In the genomic region with DNA sequence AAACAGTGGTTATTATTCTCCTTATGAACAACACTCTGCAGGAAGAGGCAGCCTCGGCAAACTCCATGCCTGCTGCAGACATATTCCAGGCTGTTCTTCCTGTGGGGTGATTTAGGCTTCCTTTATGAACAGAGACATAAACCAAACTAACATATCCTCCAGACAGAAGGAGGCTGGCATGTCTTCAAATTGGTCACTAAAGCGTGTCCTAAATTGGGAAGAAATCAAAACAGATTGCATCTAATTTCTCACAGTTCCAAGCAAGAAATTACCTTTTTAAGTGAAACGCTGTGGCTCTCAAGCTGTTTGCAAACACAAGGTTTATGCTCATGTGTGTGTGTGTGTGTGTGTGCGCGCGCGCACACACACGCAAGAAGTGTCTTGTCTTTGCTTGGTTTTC, we compare ENCODE assay signal across 25 mouse cellular contexts. TPM values are rescaled to one million over a fixed set of nuclear protein-coding genes. Genes with fewer than 3 reads are reported as not detected.
A peak's percentile ranks its signal among the peaks of the same experiment; 100 is the strongest.
DNase-seq lines count a peak whose midpoint lies in the region; ATAC-seq and TF ChIP-seq lines count a peak whose summit lies in the region.
"Had no signal": no experiment of that assay in that cellular context is flagged by ENCODE, and none has a peak within 500 bp of the region (broad histone marks: within the 10 kb centered on the region; RNA-seq: fewer than 3 reads in every experiment).

No protein-coding gene starts in this region.

- DNase-seq in cerebellum, postnatal 10 days: peak; percentile 50 to 65
- no peak for DNase-seq in cerebellum, adult 18-20 months
- DNase-seq in forebrain, postnatal 0 days: peak; percentile 60
- peak; percentile 22 for DNase-seq in MN1 (ENCODE audit: low spot score)
- peak; percentile 51 for DNase-seq in brain, embryonic 14.5 days (ENCODE audit: low read depth)
- DNase-seq in stomach, postnatal 0 days (ENCODE audit: low spot score): no peak
- DNase-seq: adrenal gland, adult 2 months; adrenal gland, postnatal 14 days; B cell, adult 2 months; cerebellum, adult 8-10 months; gastrocnemius, adult 2 months; gastrocnemius, postnatal 14 days; heart, adult 11 months; kidney, adult 11 months; kidney, adult 8-10 months had no signal

- H3K9me3 ChIP-seq in forebrain, postnatal 0 days (ENCODE audit: low read length): no peaks in the 10 kb centered on the region
- no peaks in the 10 kb centered on the region for H3K9me3 ChIP-seq in forebrain, embryonic 13.5 days (replicated peaks)
- H3K9me3 ChIP-seq in stomach, postnatal 0 days (ENCODE audit: control insufficient read depth, low read length): no peaks in the 10 kb centered on the region
- H3K9me3 ChIP-seq: forebrain, embryonic 10.5 days; intestine, embryonic 15.5 days had no signal

- no peak for TF ChIP-seq CTCF in forebrain, postnatal 0 days (IDR thresholded peaks at IDR 0.05; ENCODE audit: low read depth)
- TF ChIP-seq CTCF in brain, embryonic 14.5 days (IDR thresholded peaks at IDR 0.05; ENCODE audit: borderline replicate concordance, extremely low read depth, insufficient read depth, insufficient read length): no peak
- no peak for TF ChIP-seq CTCF in stomach, postnatal 0 days (IDR thresholded peaks at IDR 0.05; ENCODE audit: low read depth)

- no peak overlapping the region for H3K9ac ChIP-seq in forebrain, postnatal 0 days
- no peak overlapping the region for H3K9ac ChIP-seq in forebrain, embryonic 13.5 days
- H3K9ac ChIP-seq in stomach, postnatal 0 days (ENCODE audit: low read length): no peak overlapping the region
- H3K9ac ChIP-seq: hindbrain, embryonic 14.5 days; intestine, embryonic 15.5 days had no signal

- no peak for TF ChIP-seq EP300 in stomach, postnatal 0 days (optimal IDR thresholded peaks at IDR 0.05)

- WGBS in forebrain, postnatal 0 days: 72% methylated on average over 8 of the region's 8 CpGs
- WGBS in forebrain, embryonic 13.5 days: 83% methylated on average over 8 of the region's 8 CpGs
- 84% methylated on average over 8 of the region's 8 CpGs for WGBS in stomach, postnatal 0 days

- no peak for TF ChIP-seq POLR2A in brain, embryonic 14.5 days (IDR thresholded peaks at IDR 0.05; ENCODE audit: borderline replicate concordance, extremely low read depth, insufficient read depth, insufficient read length, poor library complexity, severe bottlenecking)

- no peak overlapping the region for H3K4me3 ChIP-seq in forebrain, postnatal 0 days (ENCODE audit: low read depth, low read length)
- no peak overlapping the region for H3K4me3 ChIP-seq in forebrain, embryonic 13.5 days
- H3K4me3 ChIP-seq in stomach, postnatal 0 days (ENCODE audit: low read depth, low read length): no peak overlapping the region
- H3K4me3 ChIP-seq: forebrain, embryonic 10.5 days; gastrocnemius, adult 2 months; intestine, embryonic 15.5 days had no signal

- H3K27ac ChIP-seq in forebrain, postnatal 0 days (ENCODE audit: low read depth, low read length): no peak overlapping the region
- H3K27ac ChIP-seq in forebrain, embryonic 13.5 days: no peak overlapping the region
- H3K27ac ChIP-seq in stomach, postnatal 0 days (replicated peaks): no peak overlapping the region
- H3K27ac ChIP-seq: forebrain, embryonic 10.5 days; gastrocnemius, adult 2 months; hindbrain, embryonic 14.5 days; intestine, embryonic 15.5 days had no signal

- no peak overlapping the region for H3K4me2 ChIP-seq in forebrain, postnatal 0 days (ENCODE audit: low read depth)
- H3K4me2 ChIP-seq in forebrain, embryonic 13.5 days: no peak overlapping the region
- H3K4me2 ChIP-seq in stomach, postnatal 0 days (replicated peaks; ENCODE audit: low read depth): no peak overlapping the region
- H3K4me2 ChIP-seq: heart, embryonic 11.5 days; hindbrain, embryonic 14.5 days; intestine, embryonic 15.5 days had no signal

- 0 out of 2 replicates have a peak, but pooled peaks cover 3% of the 10 kb centered on the region for H3K4me1 ChIP-seq in forebrain, postnatal 0 days (ENCODE audit: insufficient read depth)
- H3K4me1 ChIP-seq in forebrain, embryonic 13.5 days: peaks cover 16% of the 10 kb centered on the region
- no peaks in the 10 kb centered on the region for H3K4me1 ChIP-seq in stomach, postnatal 0 days (replicated peaks; ENCODE audit: control insufficient read depth, insufficient read depth)

- 0 out of 2 replicates have a peak, but pooled peaks cover 5% of the 10 kb centered on the region for H3K27me3 ChIP-seq in forebrain, postnatal 0 days (ENCODE audit: insufficient read depth, low read length)
- peaks cover 84% of the 10 kb centered on the region for H3K27me3 ChIP-seq in forebrain, embryonic 13.5 days
- H3K27me3 ChIP-seq in stomach, postnatal 0 days (ENCODE audit: control insufficient read depth, insufficient read depth, low read length): no peaks in the 10 kb centered on the region
- H3K27me3 ChIP-seq: CH12.LX; intestine, embryonic 15.5 days had no signal

- no peaks in the 10 kb centered on the region for H3K36me3 ChIP-seq in forebrain, postnatal 0 days (ENCODE audit: insufficient read depth)
- no peaks in the 10 kb centered on the region for H3K36me3 ChIP-seq in forebrain, embryonic 13.5 days (ENCODE audit: poor library complexity, severe bottlenecking)
- H3K36me3 ChIP-seq in stomach, postnatal 0 days (ENCODE audit: control insufficient read depth, insufficient read depth, low read length): no peaks in the 10 kb centered on the region
- H3K36me3 ChIP-seq: forebrain, embryonic 10.5 days; G1E; intestine, embryonic 15.5 days had no signal

- no peak for ATAC-seq in forebrain, postnatal 0 days
- ATAC-seq in forebrain, embryonic 13.5 days: no peak
- no peak for ATAC-seq in stomach, postnatal 0 days (ENCODE audit: low FRiP score, low TSS enrichment)
- ATAC-seq: forebrain, embryonic 16.5 days; intestine, embryonic 15.5 days had no signal

RNA-seq across cellular contexts. Expression of a gene that starts 24.9 kb away (rescaled TPM):
- 1.5 and 3.7 TPM in 2 replicates for total RNA-seq in forebrain, postnatal 0 days (2014; rRNA removed)
- 1.4 and 1.9 TPM in 2 replicates for polyA plus RNA-seq in forebrain, postnatal 0 days (2015; fragmentation: Nextera tagmentation; extraction: Ambion mirVana)
- 0.58 and 1.3 TPM in 2 replicates for polyA plus RNA-seq in forebrain, embryonic 13.5 days (2015; fragmentation: Nextera tagmentation; extraction: Ambion mirVana)
- 1.2 and 2.7 TPM in 2 replicates for polyA plus RNA-seq in brain, embryonic 14.5 days (2012; rRNA removed)
- polyA plus RNA-seq in stomach, postnatal 0 days (2015; fragmentation: Nextera tagmentation; extraction: Ambion mirVana): 1.3 and 1.4 TPM in 2 replicates
- total RNA-seq: adrenal gland, adult 2 months; adrenal gland, postnatal 14 days; CH12.LX; G1E; gastrocnemius, adult 2 months; gastrocnemius, postnatal 14 days; heart, adult 8-10 months; heart, postnatal 25 days had no signal
- polyA plus RNA-seq: adrenal gland, adult 2 months; G1E had no signal

Comparison
In these comparisons a context has a peak if more than half of its experiments do, and no peak if none do; other contexts are left out.
1. DNase-seq: peak in cerebellum, postnatal 10 days (2 of 2), forebrain, postnatal 0 days (single experiment), MN1 (single experiment) and brain, embryonic 14.5 days (single experiment); none in cerebellum, adult 18-20 months (0 of 2) and stomach, postnatal 0 days (single experiment).